Mouse (Mus musculus) midbrain, embryonic 13.5 days (tissue): ENCODE measurements around the gene Phpt1. TPM values are rescaled to one million over a fixed set of nuclear protein-coding genes. Genes with fewer than 3 reads are reported as not detected.

ENCODE experiments used
- ATAC-seq: fragments of 200-750 bp; cut with Nextera tagmentation; 2 replicates; pipeline ENCODE4 v1.8.0; 2017; ENCODE audit warnings: mild to moderate bottlenecking, moderate TSS enrichment, moderate library complexity
- H3K27ac ChIP-seq: fragments of 300-500 bp; sonication (generic); 2 replicates; pipeline ENCODE4 v1.5.1; 2015; ENCODE audit warnings: inconsistent platforms, mild to moderate bottlenecking, moderate library complexity
- H3K27me3 ChIP-seq: fragments of 300-500 bp; sonication (generic); 2 replicates; pipeline ENCODE4 v1.6.1; 2015; ENCODE audit warnings: mild to moderate bottlenecking, inconsistent platforms
- H3K36me3 ChIP-seq: fragments of 300-500 bp; sonication (generic); 2 replicates; pipeline ENCODE4 v1.6.1; 2015; ENCODE audit warnings: mild to moderate bottlenecking, inconsistent platforms
- H3K4me1 ChIP-seq: fragments of 300-500 bp; sonication (generic); replicated peaks from 2 replicates; pipeline ENCODE4 v1.6.1; 2015; ENCODE audit warnings: inconsistent platforms
- H3K4me2 ChIP-seq: fragments of 300-500 bp; sonication (generic); replicated peaks from 2 replicates; pipeline ENCODE4 v1.6.1; 2015; ENCODE audit warnings: moderate library complexity, mild to moderate bottlenecking, inconsistent platforms
- H3K4me3 ChIP-seq: fragments of 300-500 bp; sonication (generic); replicated peaks from 2 replicates; pipeline ENCODE4 v1.5.1; 2015; ENCODE audit warnings: mild to moderate bottlenecking, inconsistent platforms
- H3K9ac ChIP-seq: fragments of 300-500 bp; sonication (generic); replicated peaks from 2 replicates; pipeline ENCODE4 v1.6.1; 2015; ENCODE audit warnings: mild to moderate bottlenecking, inconsistent platforms
- H3K9me3 ChIP-seq: fragments of 300-500 bp; sonication (generic); 2 replicates; pipeline ENCODE4 v1.6.1; 2016; ENCODE audit warnings: mild to moderate bottlenecking, inconsistent platforms
- WGBS: fragments of 180-500 bp; shearing (Covaris S2); methylation state at CpG from one replicate; pipeline ENCODE4 v1.1.7; 2015; 5-methylcytosine and 5-hydroxymethylcytosine counted together
- polyA plus RNA-seq: library from polyadenylated mRNA; unstranded; fragments of >200 nt; fragmentation: Nextera tagmentation; extraction: Ambion mirVana; gene quantifications from 2 replicates; pipeline ENCODE4 v1.2.1, GENCODE M21; 2015

The Phpt1 gene
- 190 and 193 TPM in 2 replicates for polyA plus RNA-seq

DNA sequence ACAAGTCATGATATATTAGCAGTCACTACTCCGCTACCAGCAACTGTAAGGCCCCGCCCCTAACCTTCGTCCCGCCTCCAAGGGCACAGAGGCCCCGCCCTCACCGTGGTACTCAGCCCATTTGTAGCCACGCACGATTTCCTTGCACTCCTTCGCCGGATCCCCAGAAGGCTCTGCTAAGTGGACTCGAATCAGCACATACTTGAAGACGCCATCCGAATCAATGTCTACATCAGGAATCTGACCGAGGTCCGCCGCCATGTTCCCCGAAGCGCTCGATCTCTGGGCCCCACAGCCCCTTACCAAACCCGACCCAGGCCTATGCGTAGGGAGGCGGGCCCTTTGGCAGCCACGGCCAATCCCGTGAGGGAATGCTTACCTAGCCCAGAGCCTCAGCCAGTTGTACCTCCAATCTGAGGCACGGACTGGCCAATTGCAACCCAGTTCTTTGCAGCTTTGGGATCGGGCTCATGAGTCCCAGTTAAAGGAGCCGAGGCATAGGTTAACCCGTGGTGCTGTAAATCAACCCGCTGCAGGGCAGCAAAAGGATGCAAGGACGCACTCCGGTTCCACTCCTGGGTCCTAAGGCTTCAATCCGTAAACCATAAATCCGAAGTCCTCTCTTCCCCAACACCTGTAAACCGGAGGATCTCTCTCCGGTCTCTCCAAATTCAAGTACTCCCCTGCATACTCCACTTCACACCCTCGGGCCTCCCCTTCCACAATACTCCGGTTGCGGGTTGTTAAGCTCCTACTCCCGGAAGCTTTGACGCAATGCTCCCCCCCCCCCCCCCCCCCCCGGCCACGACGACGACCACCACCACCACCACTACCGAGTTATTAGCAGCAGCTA is at the start of gene Phpt1, which contains the start of gene Mamdc4:
TSS of gene Phpt1 (minus strand) at position 646 of the 853 bp plus-strand sequence.
TSS of gene Mamdc4 (minus strand) at position 267 of the 853 bp plus-strand sequence.
- 0% methylated on average over 44 of the region's 45 CpGs for WGBS
- Histone ChIP-seq H3K4me3 (peak within 1 kb of the TSS; percentile 60), H3K36me3 (peaks cover 21% of the 10 kb centered on the region)

GRCm38 (mm10) chr2:25621229-25622200 is 46.5 kb upstream of the Phpt1 start, which contains the start of gene Tmem141:
Tmem141 (minus strand) TSS chr2:25622005.
- peaks cover 12% of the 10 kb centered on the region for H3K4me1 ChIP-seq
- peak within 1 kb of the TSS; percentile 74 for H3K4me2 ChIP-seq
- peak within 1 kb of the TSS; percentile 69 for H3K9ac ChIP-seq
- H3K27ac ChIP-seq: peak within 1 kb of the TSS; percentile 56
- ATAC-seq: peak; percentile 94
- no peaks in the 10 kb centered on the region for H3K36me3 ChIP-seq
- H3K27me3 ChIP-seq: peaks cover 30% of the 10 kb centered on the region
- H3K4me3 ChIP-seq: peak within 1 kb of the TSS; percentile 51
- no peaks in the 10 kb centered on the region for H3K9me3 ChIP-seq
- 6% methylated on average over 34 of the region's 34 CpGs for WGBS

More for the DNA sequence above, at the start of gene Phpt1, which contains the start of gene Mamdc4:
- H3K4me2 ChIP-seq: peak within 1 kb of the TSS; percentile 97
- peaks cover 44% of the 10 kb centered on the region for H3K27me3 ChIP-seq
- H3K4me1 ChIP-seq: peaks cover 53% of the 10 kb centered on the region
- H3K27ac ChIP-seq: peak within 1 kb of the TSS; percentile 90
- peak; percentile 99 for ATAC-seq
- no peaks in the 10 kb centered on the region for H3K9me3 ChIP-seq
- peak within 1 kb of the TSS; percentile 79 for H3K9ac ChIP-seq

GRCm38 (mm10) chr2:25620852-25621228 is 45.8 kb upstream of the Phpt1 start:
- Histone ChIP-seq H3K9me3 (no peaks in the 10 kb centered on the region), H3K9ac (no peak overlapping the region; the same call in 1 of the 2 replicates), H3K36me3 (no peaks in the 10 kb centered on the region), H3K27ac (no peak overlapping the region), H3K4me3 (no peak overlapping the region), H3K4me1 (peaks cover 18% of the 10 kb centered on the region), H3K27me3 (peaks cover 33% of the 10 kb centered on the region), H3K4me2 (peak overlapping the region; percentile 74)
- 92% methylated on average over 4 of the region's 4 CpGs for whole genome bisulfite sequencing
- ATAC-seq: no peak

DNA sequence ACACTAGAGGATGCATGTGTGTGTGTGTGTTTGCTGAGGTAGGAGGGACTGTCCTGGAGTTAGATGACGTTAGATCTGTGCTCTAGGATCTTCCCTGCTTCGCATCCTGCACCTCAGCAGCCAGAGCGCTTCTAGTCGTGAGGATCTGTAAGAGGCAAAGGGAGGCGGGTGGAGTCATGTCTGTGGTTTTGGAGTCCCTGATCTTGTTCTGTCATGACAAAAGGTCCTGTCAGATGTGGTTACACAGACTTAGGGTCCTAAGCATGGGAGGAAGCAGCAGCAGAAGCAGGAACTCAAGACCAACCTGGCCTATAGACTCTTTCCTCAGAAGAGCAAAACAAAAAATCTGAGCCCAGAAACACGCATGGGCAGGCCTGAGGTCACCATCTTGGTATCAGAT is 45.4 kb upstream of the Phpt1 start:
- Histone ChIP-seq H3K27me3 (peaks cover 38% of the 10 kb centered on the region), H3K36me3 (no peaks in the 10 kb centered on the region), H3K4me3 (no peak overlapping the region), H3K4me1 (peaks cover 18% of the 10 kb centered on the region), H3K27ac (no peak overlapping the region), H3K9me3 (no peaks in the 10 kb centered on the region), H3K9ac (no peak overlapping the region), H3K4me2 (no peak overlapping the region)
- WGBS: 81% methylated on average over 6 of the region's 6 CpGs
- ATAC-seq: no peak

DNA sequence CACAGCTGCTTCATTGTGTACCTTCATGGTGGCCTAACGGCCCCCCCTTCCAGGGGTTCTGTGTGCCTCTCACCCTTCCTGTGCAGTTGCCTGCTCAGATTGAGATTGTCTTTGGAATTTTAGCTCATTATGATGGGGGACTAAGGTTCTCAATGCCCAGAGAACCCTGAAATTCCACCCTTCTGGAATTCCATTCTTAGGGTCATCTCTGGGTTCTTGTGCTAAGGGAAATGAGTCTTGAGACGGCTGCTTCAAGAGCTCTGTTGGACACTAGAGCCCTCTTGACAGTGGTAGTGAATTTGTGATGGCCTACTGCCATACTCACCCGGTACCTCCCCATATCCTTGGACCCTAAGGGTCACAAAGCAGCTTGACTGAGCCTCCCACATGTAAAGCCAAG is 42.6 kb upstream of the Phpt1 start, which contains the start of gene Ccdc183:
TSS of gene Ccdc183 (minus strand) at position 101 of the 400 bp plus-strand sequence.
- Histone ChIP-seq H3K27me3 (peaks cover 44% of the 10 kb centered on the region), H3K4me2 (no peak within 1 kb of the TSS), H3K9ac (no peak within 1 kb of the TSS), H3K4me3 (no peak within 1 kb of the TSS), H3K27ac (no peak within 1 kb of the TSS), H3K36me3 (no peaks in the 10 kb centered on the region), H3K4me1 (peaks cover 18% of the 10 kb centered on the region), H3K9me3 (no peaks in the 10 kb centered on the region)
- no peak for ATAC-seq
- 75% methylated on average over 3 of the region's 3 CpGs for WGBS

DNA sequence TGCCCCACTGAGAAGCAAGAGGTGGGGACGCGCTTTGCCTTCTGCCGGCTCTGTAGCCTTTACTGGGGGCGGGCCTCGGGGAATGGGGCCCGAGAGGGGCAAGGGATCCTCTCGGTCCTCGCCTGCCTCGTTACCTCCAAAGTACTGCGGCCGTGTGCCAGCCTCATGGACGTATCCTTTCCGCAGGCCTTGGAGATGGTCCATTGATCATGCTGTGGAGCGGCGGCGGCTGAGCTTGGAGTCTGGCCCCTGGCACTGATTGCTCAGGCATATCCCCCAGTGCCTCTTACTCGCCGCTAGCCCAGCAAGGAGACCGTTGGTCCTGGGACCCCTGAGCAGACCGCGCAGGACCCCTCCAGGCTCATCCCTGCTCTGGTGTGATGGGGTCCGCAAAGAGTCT is 41.4 kb upstream of the Phpt1 start:
- Histone ChIP-seq H3K36me3 (no peaks in the 10 kb centered on the region), H3K27ac (no peak overlapping the region), H3K4me3 (no peak overlapping the region), H3K4me1 (peaks cover 12% of the 10 kb centered on the region), H3K27me3 (peaks cover 44% of the 10 kb centered on the region), H3K9ac (no peak overlapping the region), H3K9me3 (no peaks in the 10 kb centered on the region), H3K4me2 (no peak overlapping the region)
- WGBS: 23% methylated on average over 22 of the region's 22 CpGs
- no peak for ATAC-seq

DNA sequence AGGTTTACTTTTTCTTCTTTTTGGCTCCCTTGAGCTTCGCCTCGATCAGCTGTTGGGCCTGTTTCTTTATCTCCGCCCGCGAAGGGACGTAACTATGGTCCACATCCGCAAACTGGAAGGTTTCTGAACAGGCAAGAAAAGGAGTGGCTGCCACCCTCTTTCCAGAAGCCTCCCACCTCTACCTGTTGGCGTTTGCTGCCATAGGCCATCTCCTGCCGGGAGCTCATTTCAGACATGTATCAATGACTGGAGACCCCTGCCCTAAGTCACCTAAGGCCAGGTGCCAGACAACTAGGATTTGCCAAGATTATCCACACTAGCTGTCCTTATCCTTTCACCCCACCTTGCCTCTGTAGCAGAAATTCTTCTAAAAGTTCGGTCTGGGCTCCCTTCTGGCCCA is 33.6 kb upstream of the Phpt1 start:
- peak; percentile 43 for ATAC-seq

DNA sequence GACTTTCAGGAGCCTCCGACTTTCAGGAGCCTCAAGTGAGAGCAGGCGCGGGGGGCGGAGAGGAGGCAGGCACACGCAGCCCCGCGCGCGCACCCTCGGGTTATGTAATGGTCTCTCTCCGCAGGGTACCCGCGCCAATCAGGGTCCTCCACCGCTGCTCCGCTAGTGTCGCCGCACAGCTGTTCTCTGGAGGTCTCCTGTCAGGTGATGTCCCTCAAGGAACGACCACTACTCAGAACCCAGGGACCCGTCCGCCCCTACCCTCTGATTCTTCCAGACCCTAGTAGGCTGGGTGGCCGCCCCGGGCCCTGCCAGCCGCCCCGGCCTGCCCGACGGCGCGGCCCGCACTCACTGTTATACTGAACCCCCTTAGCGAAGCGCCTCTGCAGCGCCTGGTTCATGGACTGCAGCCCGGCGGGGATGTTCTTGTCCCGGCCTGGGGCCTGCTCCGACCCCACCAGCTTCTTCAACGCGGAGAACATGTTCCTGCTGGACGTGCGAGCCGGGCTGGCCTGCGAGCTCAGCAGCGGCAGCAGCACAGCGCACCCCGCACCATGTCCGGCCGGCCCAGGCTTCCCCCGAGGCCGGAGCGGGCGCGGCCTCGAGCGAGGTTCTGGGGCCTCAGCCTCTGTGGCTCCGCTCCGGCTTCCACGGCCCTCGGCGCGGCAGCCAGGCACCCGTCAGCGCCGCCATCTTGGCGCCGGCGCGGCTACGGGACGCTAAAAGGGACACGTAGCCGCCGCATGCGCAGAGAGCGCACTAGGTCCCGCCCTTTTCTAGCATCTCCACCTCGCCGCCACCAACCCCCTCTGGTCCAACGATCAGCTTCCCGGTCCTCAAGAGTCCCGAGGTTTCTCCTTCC is 33.0 kb upstream of the Phpt1 start, which contains the start of gene Rabl6:
TSS of gene Rabl6 (minus strand) at position 761 of the 862 bp plus-strand sequence.
- WGBS: under 1% methylated on average over 80 of the region's 80 CpGs
- H3K4me1 ChIP-seq: peaks cover 23% of the 10 kb centered on the region
- ATAC-seq: peak; percentile 92

More for the DNA sequence above, 33.6 kb upstream of the Phpt1 start:
- Histone ChIP-seq H3K36me3 (no peaks in the 10 kb centered on the region), H3K4me1 (peaks cover 23% of the 10 kb centered on the region), H3K4me3 (peak overlapping the region; percentile 81), H3K9me3 (no peaks in the 10 kb centered on the region), H3K4me2 (peak overlapping the region; percentile 71), H3K27ac (peak overlapping the region; percentile 91; the same call in 1 of the 2 replicates), H3K9ac (peak overlapping the region; percentile 53), H3K27me3 (peaks cover 7% of the 10 kb centered on the region)
- 73% methylated on average over 10 of the region's 10 CpGs for WGBS

DNA sequence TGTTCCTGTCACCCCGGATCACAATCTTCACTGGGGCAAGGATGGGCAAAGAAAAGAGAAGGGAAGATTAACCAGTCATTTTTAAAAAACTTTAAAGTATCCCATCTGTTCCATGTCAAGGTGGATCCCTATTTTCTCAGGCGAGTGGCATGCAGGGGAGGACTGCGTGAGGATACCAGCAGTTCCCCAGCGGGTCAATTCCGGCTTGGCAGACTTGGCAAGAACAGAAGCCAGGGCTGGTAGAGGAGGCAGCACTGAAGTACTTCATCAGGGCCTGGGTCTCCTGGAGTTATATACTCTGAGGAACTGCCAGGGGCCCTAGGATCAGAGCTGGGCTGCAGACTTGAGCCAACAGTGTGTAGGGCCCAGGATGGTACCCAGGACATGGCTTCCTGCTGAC is 27.5 kb upstream of the Phpt1 start:
- H3K36me3 ChIP-seq: peaks cover 59% of the 10 kb centered on the region
- WGBS: 97% methylated on average over 5 of the region's 5 CpGs

More for the DNA sequence above, 33.0 kb upstream of the Phpt1 start, which contains the start of gene Rabl6:
- Histone ChIP-seq H3K9ac (peak within 1 kb of the TSS; percentile 91), H3K9me3 (no peaks in the 10 kb centered on the region), H3K36me3 (peaks cover 5% of the 10 kb centered on the region), H3K27me3 (peaks cover 7% of the 10 kb centered on the region), H3K4me2 (peak within 1 kb of the TSS; percentile 71), H3K27ac (peak within 1 kb of the TSS; percentile 91), H3K4me3 (peak within 1 kb of the TSS; percentile 81)

DNA sequence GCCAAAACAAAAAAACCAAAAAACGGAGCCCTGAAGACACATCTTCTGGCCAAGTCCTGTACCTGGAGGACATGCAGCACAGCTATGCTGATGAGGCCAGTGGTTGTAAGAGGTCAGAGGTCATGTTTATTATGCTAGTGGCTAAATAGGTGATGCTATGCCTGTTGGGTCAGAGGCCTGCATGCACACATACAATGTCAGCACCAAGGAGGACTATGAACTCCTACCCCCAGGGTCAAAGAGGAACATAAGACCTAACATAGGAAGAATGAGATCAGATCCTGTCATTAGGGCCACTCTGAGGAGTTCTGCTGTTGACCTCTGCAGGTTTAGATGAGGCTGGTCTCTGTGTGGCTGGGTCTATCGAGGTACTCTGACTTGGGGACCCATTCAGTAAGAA is 25.0 kb upstream of the Phpt1 start:
- H3K36me3 ChIP-seq: peaks cover 84% of the 10 kb centered on the region
- H3K4me2 ChIP-seq: no peak overlapping the region
- H3K27me3 ChIP-seq: no peaks in the 10 kb centered on the region
- H3K4me3 ChIP-seq: no peak overlapping the region
- H3K4me1 ChIP-seq: no peaks in the 10 kb centered on the region
- ATAC-seq: no peak
- WGBS: 97% methylated on average over 2 of the region's 2 CpGs
- no peak overlapping the region for H3K9ac ChIP-seq
- no peaks in the 10 kb centered on the region for H3K9me3 ChIP-seq
- H3K27ac ChIP-seq: no peak overlapping the region

More for the DNA sequence above, 27.5 kb upstream of the Phpt1 start:
- Histone ChIP-seq H3K27ac (no peak overlapping the region), H3K4me3 (no peak overlapping the region), H3K4me2 (no peak overlapping the region), H3K27me3 (no peaks in the 10 kb centered on the region), H3K9me3 (no peaks in the 10 kb centered on the region), H3K9ac (no peak overlapping the region), H3K4me1 (peaks cover 16% of the 10 kb centered on the region)
- no peak for ATAC-seq

DNA sequence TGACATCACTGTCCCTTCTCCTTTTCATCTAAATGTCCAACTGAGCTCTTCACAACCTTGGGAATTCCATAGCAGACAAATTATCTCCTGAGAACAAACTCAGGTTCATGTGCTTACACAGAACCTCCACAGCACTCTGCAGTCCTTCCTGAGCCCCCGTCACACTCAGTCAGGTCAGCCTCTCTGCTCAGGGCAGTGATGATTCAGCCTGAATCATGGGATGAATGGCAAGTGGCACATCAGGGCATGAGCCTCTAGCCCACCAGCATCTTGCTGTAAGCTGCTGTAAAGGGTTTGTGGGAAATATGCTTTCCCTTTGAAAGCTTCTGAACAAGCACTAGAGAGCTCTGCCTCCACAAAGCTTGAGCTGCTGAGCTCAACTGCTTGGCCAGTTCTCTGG is 23.7 kb upstream of the Phpt1 start:
- Histone ChIP-seq H3K9me3 (no peaks in the 10 kb centered on the region), H3K36me3 (peaks cover 91% of the 10 kb centered on the region), H3K4me2 (no peak overlapping the region), H3K9ac (no peak overlapping the region), H3K27me3 (no peaks in the 10 kb centered on the region), H3K27ac (no peak overlapping the region), H3K4me3 (no peak overlapping the region), H3K4me1 (no peaks in the 10 kb centered on the region)
- no peak for ATAC-seq
- 94% methylated on average over 1 of the region's 1 CpGs for WGBS
